Mouse (Mus musculus): ENCODE data around the gene Prdx5. TPM values are rescaled to one million over a fixed set of nuclear protein-coding genes. Genes with fewer than 3 reads are reported as not detected.
"Not testable (repeated sequence)": the region's sequence is repeated elsewhere in the genome, so short reads cannot be mapped to it uniquely, and the experiment has no call there.

Gene Prdx5
- polyA plus RNA-seq, 1 experiment: 180 TPM

DNA sequence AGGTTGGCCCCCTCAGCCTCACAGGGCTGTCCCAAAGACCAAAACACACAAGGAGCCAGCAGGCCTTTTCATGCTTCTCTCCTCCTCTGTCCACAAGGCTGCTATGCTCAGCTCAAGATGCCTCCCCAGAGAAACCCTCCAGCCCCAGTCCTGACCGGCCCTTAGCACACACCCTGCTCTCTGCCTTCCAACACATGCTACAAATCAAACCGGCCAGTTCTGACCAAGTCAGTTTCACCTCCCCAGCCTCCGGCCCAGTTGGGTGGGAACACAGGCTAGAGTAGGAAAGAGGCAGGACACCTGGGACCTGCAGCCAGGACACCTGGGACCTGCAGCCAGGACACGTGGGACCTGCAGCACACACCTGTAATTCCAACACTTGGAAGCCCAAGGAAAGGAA, 6.6 kb upstream of the Prdx5 start:
- no peaks in the 10 kb centered on the region for H3K27me3 ChIP-seq (ENCODE audit: control insufficient read depth, insufficient read depth, low read length)
- peaks cover 16% of the 10 kb centered on the region for H3K4me1 ChIP-seq (ENCODE audit: control insufficient read depth, insufficient read depth, insufficient read length, low read length)
- no peak for TF ChIP-seq CTCF (IDR thresholded peaks at IDR 0.05; ENCODE audit: extremely low read depth, insufficient read length, insufficient replicate concordance, low read depth, low read length)
- 63% methylated on average over 4 of the region's 4 CpGs for WGBS
- H3K36me3 ChIP-seq (ENCODE audit: control insufficient read depth, insufficient read depth, low read length): peaks cover 51% of the 10 kb centered on the region
- H3K27ac ChIP-seq (ENCODE audit: insufficient read depth, low read depth, low read length): no peak overlapping the region
- no peak overlapping the region for H3K4me3 ChIP-seq (ENCODE audit: low read depth, low read length)

DNA sequence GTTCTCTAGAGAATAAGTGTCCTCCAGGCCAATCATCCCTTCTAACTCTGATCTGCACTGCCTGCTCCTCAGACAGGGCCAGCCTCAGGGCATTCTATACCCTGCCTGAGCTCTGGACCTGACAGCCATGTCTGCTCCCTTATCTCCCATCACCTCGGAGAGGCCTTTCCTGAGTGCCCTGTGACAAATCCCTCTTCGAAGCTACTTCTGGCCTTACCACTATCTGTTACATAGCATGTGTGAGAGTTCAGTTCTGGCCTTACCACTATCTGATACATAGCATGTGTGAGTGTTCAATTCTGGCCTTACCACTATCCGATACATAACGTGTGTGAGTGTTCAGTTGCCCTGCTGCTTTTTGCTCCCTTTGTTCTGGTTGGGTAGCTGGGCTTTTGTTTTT, 5.4 kb upstream of the Prdx5 start:
- Histone ChIP-seq H3K4me3 (ENCODE audit: low read depth, low read length) (no peak overlapping the region), H3K27ac (ENCODE audit: insufficient read depth, low read depth, low read length) (no peak overlapping the region), H3K27me3 (ENCODE audit: control insufficient read depth, insufficient read depth, low read length) (no peaks in the 10 kb centered on the region), H3K4me1 (ENCODE audit: control insufficient read depth, insufficient read depth, insufficient read length, low read length) (peaks cover 16% of the 10 kb centered on the region), H3K36me3 (ENCODE audit: control insufficient read depth, insufficient read depth, low read length) (peaks cover 58% of the 10 kb centered on the region)
- 75% methylated on average over 4 of the region's 4 CpGs for WGBS
- TF ChIP-seq CTCF (IDR thresholded peaks at IDR 0.05; ENCODE audit: extremely low read depth, insufficient read length, insufficient replicate concordance, low read depth, low read length) (no peak), POLR2A (IDR thresholded peaks at IDR 0.05; ENCODE audit: low read depth, low read length) (no peak)

DNA sequence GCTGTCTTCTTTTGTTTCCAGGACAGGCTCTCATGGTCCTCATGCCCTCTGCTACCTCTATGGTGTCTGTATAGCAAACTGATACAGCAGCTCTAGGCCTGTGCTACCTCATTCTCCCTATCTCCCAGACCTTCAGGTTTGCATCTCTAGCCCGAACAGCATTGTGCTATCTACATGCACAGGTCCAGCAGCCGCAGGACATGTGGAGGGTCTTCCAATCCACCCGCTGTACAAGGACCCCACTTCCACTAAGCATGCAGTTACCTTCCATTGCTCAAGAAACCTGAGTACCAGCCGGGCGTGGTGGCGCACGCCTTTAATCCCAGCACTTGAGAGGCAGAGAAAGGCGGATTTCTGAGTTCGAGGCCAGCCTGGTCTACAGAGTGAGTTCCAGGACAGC, 4.6 kb upstream of the Prdx5 start:
- Histone ChIP-seq H3K36me3 (ENCODE audit: control insufficient read depth, insufficient read depth, low read length) (peaks cover 58% of the 10 kb centered on the region), H3K4me1 (ENCODE audit: control insufficient read depth, insufficient read depth, insufficient read length, low read length) (peaks cover 12% of the 10 kb centered on the region), H3K27ac (ENCODE audit: insufficient read depth, low read depth, low read length) (no peak overlapping the region), H3K4me3 (ENCODE audit: low read depth, low read length) (no peak overlapping the region), H3K27me3 (ENCODE audit: control insufficient read depth, insufficient read depth, low read length) (no peaks in the 10 kb centered on the region)
- TF ChIP-seq POLR2A (IDR thresholded peaks at IDR 0.05; ENCODE audit: low read depth, low read length) (no peak), CTCF (IDR thresholded peaks at IDR 0.05; ENCODE audit: extremely low read depth, insufficient read length, insufficient replicate concordance, low read depth, low read length) (no peak)
- 87% methylated on average over 9 of the region's 9 CpGs for whole genome bisulfite sequencing

DNA sequence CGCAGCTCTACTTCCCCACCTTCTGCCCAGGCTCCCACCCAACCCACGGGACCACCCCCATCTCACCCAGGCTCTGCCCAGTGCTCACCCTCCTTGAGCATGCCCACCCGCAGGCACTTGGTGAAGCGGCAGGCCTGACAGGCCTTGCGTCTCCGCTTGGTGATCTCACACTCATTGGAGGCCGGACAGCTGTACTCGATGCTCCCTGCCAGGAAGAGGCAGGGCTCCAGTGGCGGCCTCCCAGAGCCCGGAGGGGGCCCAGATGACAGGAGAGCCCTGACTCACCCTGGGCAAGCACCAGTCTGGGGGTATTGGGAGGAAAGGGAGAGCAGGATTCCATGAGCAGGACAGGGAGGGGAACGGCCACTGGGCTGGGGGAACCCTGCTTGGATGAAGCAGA, 4.1 kb upstream of the Prdx5 start:
- H3K4me3 ChIP-seq (ENCODE audit: low read depth, low read length): no peak overlapping the region
- H3K27ac ChIP-seq (ENCODE audit: insufficient read depth, low read depth, low read length): no peak overlapping the region
- H3K4me1 ChIP-seq (ENCODE audit: control insufficient read depth, insufficient read depth, insufficient read length, low read length): peaks cover 9% of the 10 kb centered on the region
- WGBS: 80% methylated on average over 11 of the region's 11 CpGs
- peaks cover 55% of the 10 kb centered on the region for H3K36me3 ChIP-seq (ENCODE audit: control insufficient read depth, insufficient read depth, low read length)
- no peak for TF ChIP-seq POLR2A (IDR thresholded peaks at IDR 0.05; ENCODE audit: low read depth, low read length)
- no peak for TF ChIP-seq CTCF (IDR thresholded peaks at IDR 0.05; ENCODE audit: extremely low read depth, insufficient read length, insufficient replicate concordance, low read depth, low read length)
- H3K27me3 ChIP-seq (ENCODE audit: control insufficient read depth, insufficient read depth, low read length): no peaks in the 10 kb centered on the region

DNA sequence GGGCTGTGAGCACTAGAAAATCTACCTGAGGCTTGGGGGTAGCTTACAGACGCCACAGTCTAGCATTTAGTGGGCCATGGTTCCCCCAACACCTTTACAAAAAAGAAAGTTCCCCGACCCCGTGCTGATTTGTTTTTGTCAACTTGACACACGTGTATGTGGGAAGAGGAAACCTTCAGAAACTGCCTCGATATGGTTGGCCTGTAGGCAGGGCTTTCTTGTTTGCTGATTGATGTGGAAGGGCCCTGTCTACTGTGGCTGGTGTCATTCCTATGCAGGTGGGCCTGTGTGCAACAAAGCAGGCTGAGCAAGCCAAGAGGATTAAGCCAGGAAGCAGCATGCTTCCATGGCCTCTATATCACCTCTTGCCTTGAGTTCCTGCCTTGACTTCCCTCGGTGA, 3.1 kb upstream of the Prdx5 start:
- TF ChIP-seq POLR2A (IDR thresholded peaks at IDR 0.05; ENCODE audit: low read depth, low read length) (no peak), CTCF (IDR thresholded peaks at IDR 0.05; ENCODE audit: extremely low read depth, insufficient read length, insufficient replicate concordance, low read depth, low read length) (no peak)
- H3K27ac ChIP-seq (ENCODE audit: insufficient read depth, low read depth, low read length): no peak overlapping the region
- H3K36me3 ChIP-seq (ENCODE audit: control insufficient read depth, insufficient read depth, low read length): peaks cover 50% of the 10 kb centered on the region
- H3K27me3 ChIP-seq (ENCODE audit: control insufficient read depth, insufficient read depth, low read length): no peaks in the 10 kb centered on the region
- WGBS: 68% methylated on average over 6 of the region's 6 CpGs
- no peak overlapping the region for H3K4me3 ChIP-seq (ENCODE audit: low read depth, low read length)
- H3K4me1 ChIP-seq (ENCODE audit: control insufficient read depth, insufficient read depth, insufficient read length, low read length): peaks cover 4% of the 10 kb centered on the region

DNA sequence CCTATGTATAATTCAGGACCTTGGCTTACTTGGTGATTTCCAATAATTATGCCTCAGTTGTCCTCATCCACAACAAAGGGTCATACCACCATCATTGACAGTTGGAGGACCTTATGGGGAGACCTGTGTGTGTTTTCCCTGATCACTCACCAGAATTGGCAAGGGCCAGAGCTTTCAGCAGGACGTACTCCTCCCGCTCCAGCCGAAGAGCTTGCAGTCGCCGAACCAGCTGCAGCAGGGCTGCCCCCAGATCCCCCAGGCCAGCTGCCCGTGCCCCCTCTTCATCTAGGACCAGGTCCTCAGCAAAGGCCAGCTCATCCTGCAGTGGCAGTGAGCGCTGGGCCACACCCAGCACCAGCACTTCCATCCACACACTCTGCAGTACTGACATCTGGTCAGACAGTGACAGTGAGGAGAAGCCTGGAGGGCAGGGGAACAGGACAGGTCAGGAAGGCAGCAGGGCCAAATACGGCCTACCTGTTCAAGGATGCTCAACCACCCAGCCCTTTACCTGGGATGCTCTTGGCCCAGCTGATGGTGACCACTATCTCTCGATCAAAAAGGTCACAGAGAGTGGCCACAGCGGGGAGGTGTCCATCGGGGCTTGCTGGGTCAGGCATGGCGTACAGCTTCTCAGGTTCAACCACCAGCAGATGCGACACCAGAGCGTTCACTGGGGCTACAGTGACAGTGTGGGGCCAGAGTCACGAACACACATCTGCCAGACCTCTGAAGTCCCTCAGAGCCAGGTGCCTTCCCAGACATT, 2.5 kb upstream of the Prdx5 start:
- no peaks in the 10 kb centered on the region for H3K27me3 ChIP-seq (ENCODE audit: control insufficient read depth, insufficient read depth, low read length)
- TF ChIP-seq CTCF (IDR thresholded peaks at IDR 0.05; ENCODE audit: extremely low read depth, insufficient read length, insufficient replicate concordance, low read depth, low read length): no peak
- TF ChIP-seq POLR2A (IDR thresholded peaks at IDR 0.05; ENCODE audit: low read depth, low read length): no peak
- peaks cover 47% of the 10 kb centered on the region for H3K36me3 ChIP-seq (ENCODE audit: control insufficient read depth, insufficient read depth, low read length)
- 89% methylated on average over 15 of the region's 15 CpGs for WGBS
- peaks cover 4% of the 10 kb centered on the region for H3K4me1 ChIP-seq (ENCODE audit: control insufficient read depth, insufficient read depth, insufficient read length, low read length)
- H3K4me3 ChIP-seq (ENCODE audit: low read depth, low read length): no peak overlapping the region
- H3K27ac ChIP-seq (ENCODE audit: insufficient read depth, low read depth, low read length): no peak overlapping the region

DNA sequence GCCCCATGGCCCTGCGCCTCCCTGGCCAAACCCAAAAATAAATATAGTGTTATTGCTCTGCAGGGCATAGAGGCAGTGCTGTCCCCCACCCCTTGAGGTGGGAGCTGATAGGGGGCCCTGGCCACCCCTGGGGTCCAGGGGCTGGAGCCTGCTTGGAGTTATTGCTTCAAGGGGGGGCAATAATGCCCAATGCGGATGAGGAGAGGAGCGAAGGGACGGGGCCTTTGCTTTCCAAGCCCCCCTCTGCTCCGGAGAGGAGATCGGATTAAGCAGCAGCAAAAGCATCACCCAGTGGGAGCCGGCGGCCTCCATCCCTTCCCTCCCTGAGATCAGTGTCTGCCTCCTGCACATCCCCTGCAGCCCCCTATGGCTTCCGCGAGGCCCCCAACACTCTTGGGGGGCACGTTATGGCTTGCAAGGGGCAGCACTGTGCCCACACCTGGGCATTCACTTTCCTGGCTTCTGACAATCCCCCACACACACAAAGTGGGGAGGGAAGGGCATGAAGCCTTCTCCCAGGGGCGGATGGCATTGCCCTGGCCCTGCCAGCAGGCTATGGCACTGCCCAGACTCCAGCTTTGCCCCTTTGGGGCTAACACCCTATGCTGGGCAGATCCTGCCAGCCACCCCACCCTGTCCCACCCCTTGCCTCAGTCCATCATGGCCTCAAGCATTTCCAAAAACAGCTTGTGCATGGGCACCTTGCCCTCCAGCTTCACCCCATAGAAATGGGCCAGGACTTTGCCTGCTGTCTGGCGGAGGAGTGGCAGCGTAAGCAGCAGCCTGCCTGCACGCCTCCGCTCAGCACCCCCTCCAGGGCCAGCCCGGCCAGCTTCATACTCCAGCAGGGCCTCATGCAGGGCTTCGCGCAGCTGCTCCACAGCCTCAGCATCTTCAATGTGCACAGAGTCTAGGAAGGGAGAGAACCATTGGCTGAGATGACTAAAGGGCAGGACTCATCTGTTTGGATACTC, 1.5 kb upstream of the Prdx5 start:
- 82% methylated on average over 19 of the region's 19 CpGs for WGBS
- H3K4me3 ChIP-seq (ENCODE audit: low read depth, low read length): no peak overlapping the region
- no peak overlapping the region for H3K27ac ChIP-seq (ENCODE audit: insufficient read depth, low read depth, low read length)
- H3K4me1 ChIP-seq (ENCODE audit: control insufficient read depth, insufficient read depth, insufficient read length, low read length): peaks cover 3% of the 10 kb centered on the region
- H3K27me3 ChIP-seq (ENCODE audit: control insufficient read depth, insufficient read depth, low read length): no peaks in the 10 kb centered on the region
- TF ChIP-seq POLR2A (IDR thresholded peaks at IDR 0.05; ENCODE audit: low read depth, low read length) (no peak), CTCF (IDR thresholded peaks at IDR 0.05; ENCODE audit: extremely low read depth, insufficient read length, insufficient replicate concordance, low read depth, low read length) (no peak)
- peaks cover 53% of the 10 kb centered on the region for H3K36me3 ChIP-seq (ENCODE audit: control insufficient read depth, insufficient read depth, low read length)

DNA sequence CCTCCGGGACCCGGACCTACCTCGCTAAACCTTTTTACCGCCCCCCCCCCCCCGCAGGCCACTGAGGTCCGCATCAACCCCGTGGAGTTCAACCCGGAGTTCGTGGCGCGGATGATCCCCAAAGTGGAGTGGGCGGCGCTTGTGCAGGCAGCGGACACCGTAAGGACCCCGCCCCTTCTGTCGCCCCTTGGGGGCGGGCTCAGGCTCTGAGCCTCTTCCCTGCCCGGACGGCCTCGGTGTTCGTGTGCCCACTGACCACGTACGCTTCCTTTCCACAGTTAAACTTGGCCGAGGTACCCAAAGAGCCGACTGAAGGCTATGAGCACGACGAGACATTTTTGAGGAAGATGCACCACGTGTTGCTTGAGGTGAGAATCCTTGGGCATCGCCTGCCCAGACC, 400 bp upstream of the Prdx5 start:
- H3K27me3 ChIP-seq (ENCODE audit: control insufficient read depth, insufficient read depth, low read length); H3K4me1 ChIP-seq (ENCODE audit: control insufficient read depth, insufficient read depth, insufficient read length, low read length): not testable (repeated sequence)
- Histone ChIP-seq H3K4me3 (ENCODE audit: low read depth, low read length) (peak overlapping the region; percentile 65), H3K27ac (ENCODE audit: insufficient read depth, low read depth, low read length) (peak overlapping the region; percentile 97), H3K36me3 (ENCODE audit: control insufficient read depth, insufficient read depth, low read length) (peaks cover 58% of the 10 kb centered on the region)
- under 1% methylated on average over 30 of the region's 30 CpGs for WGBS

All from small intestine, adult 2 months (tissue).